Mouse (Mus musculus) gastrocnemius, postnatal 36 days (tissue): Measurements from ENCODE around the gene Crybb2. TPM values are rescaled to one million over a fixed set of nuclear protein-coding genes. Genes with fewer than 3 reads are reported as not detected.

Source experiments
- total RNA-seq, 2 experiments: library from RNA; stranded (reverse); gene quantifications; 2 replicates each; pipeline ENCODE4 v1.2.3; 2021

Gene Crybb2
- total RNA-seq, 2 experiments from 2014 or later: not detected

Other genes with a start within 250 kb of the Crybb2 start
- 100 to 1,000 TPM; 378 to 416 TPM for gene Myo18b, start 173.8 kb downstream of the Crybb2 start, total RNA-seq
- gene Grk3, start 54.3 kb downstream of the Crybb2 start, total RNA-seq: 1 to 10 TPM; 4.9 to 6.1 TPM
- under 1 TPM; 0.54 to 0.66 TPM for gene Crybb3, start 11.5 kb upstream of the Crybb2 start, total RNA-seq
- gene 2900026A02Rik, start 151.1 kb upstream of the Crybb2 start, total RNA-seq: 10 to 100 TPM; 22.3 to 23.0 TPM
- gene Tmem211, start 156.8 kb upstream of the Crybb2 start, total RNA-seq: not detected
- under 1 TPM; 0.32 to 0.61 TPM for gene Sgsm1, start 240.7 kb upstream of the Crybb2 start, total RNA-seq